Mouse (Mus musculus) lung, postnatal 0 days (tissue): ENCODE data around the gene Armc12. TPM values are rescaled to one million over a fixed set of nuclear protein-coding genes. Genes with fewer than 3 reads are reported as not detected.

ENCODE experiments used
- ATAC-seq: fragments of 200-750 bp; cut with Nextera tagmentation; 2 replicates; pipeline ENCODE4 v1.8.0; 2017; ENCODE audit warnings: moderate library complexity
- DNase-seq: peaks from one replicate; pipeline ENCODE4 v3.0.0-alpha.2; 2016; ENCODE audit warnings: low spot score
- H3K27ac ChIP-seq: fragments of 300-500 bp; sonication (generic); 2 replicates; pipeline ENCODE4 v1.5.1; 2014; ENCODE audit warnings: antibody characterized with exemption, mild to moderate bottlenecking, low read length, mixed read lengths
- H3K27me3 ChIP-seq: fragments of 300-500 bp; sonication (generic); replicated peaks from 2 replicates; pipeline ENCODE4 v1.6.1; 2014; ENCODE audit warnings: low read length, mixed read lengths; ENCODE audit not compliant: insufficient read depth
- H3K36me3 ChIP-seq: fragments of 300-500 bp; sonication (generic); 2 replicates; pipeline ENCODE4 v1.6.1; 2014; ENCODE audit warnings: low read length, mixed read lengths; ENCODE audit not compliant: insufficient read depth
- H3K4me1 ChIP-seq: fragments of 300-500 bp; sonication (generic); 2 replicates; pipeline ENCODE4 v1.6.1; 2014; ENCODE audit warnings: antibody characterized with exemption, low read depth, low read length, mixed read lengths; ENCODE audit not compliant: insufficient read depth
- H3K4me2 ChIP-seq: fragments of 300-500 bp; sonication (generic); replicated peaks from 2 replicates; pipeline ENCODE4 v1.6.1; 2014; ENCODE audit warnings: low read depth, mild to moderate bottlenecking, low read length, moderate library complexity, mixed read lengths
- H3K4me3 ChIP-seq: fragments of 300-500 bp; sonication (generic); 2 replicates; pipeline ENCODE4 v1.5.1; 2014; ENCODE audit warnings: low read depth, low read length
- H3K9ac ChIP-seq: fragments of 300-500 bp; sonication (generic); replicated peaks from 2 replicates; pipeline ENCODE4 v1.6.1; 2014; ENCODE audit warnings: low read depth, mild to moderate bottlenecking
- H3K9me3 ChIP-seq: fragments of 300-500 bp; sonication (generic); 2 replicates; pipeline ENCODE4 v1.6.1; 2016; ENCODE audit warnings: low read length, mixed read lengths
- CTCF ChIP-seq: IDR thresholded peaks from 2 replicates; pipeline ENCODE4 v1.5.1; 2016; ENCODE audit warnings: antibody characterized with exemption, mild to moderate bottlenecking
- EP300 ChIP-seq: IDR thresholded peaks from 2 replicates; pipeline ENCODE4 v1.6.1; 2016; ENCODE audit warnings: antibody characterized with exemption, mild to moderate bottlenecking, control low read depth
- WGBS: fragments of 180-500 bp; shearing (Covaris S2); extraction: QIAGEN DNeasy Blood & Tissue Kit; methylation state at CpG from one replicate; pipeline ENCODE4 v1.1.7; 2014; 5-methylcytosine and 5-hydroxymethylcytosine counted together
- polyA plus RNA-seq: library from polyadenylated mRNA; unstranded; fragments of >200 nt; fragmentation: Nextera tagmentation; extraction: Ambion mirVana; gene quantifications from 2 replicates; pipeline ENCODE4 v1.2.1, GENCODE M21; 2015

Armc12 gene
- polyA plus RNA-seq, 1 experiment from 2014 or later = not detected

DNA sequence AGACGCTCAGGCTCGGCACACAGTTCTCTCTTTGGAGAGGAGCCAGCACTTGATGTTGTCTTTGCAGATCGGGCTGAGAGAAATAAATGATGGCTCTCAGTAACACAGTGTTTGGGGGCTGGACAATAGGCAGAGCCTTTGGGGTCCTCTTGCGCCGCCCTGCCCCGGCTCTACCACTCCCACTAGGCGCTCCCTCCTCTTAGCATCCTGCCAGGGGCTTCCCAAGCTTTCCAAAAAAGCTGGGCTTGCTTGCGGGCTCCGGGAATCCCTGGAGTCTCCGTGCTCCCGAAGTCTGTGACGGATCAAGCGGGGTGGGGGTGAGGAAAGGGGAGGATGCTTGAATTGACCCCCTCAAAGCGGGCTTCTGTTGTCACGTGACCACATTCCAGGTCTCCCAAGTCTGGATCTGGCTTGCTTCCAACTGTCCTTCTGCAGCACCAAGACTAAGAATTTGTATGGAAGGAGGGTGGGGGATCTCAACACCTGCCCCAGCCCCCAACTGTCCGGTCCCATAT lies 13.1 kb upstream of the Armc12 start, which contains the start of gene Fkbp5:
Gene Fkbp5 (minus strand): TSS at position 87 of the 515 bp plus-strand sequence.
- H3K27me3 ChIP-seq = no peaks in the 10 kb centered on the region
- TF ChIP-seq CTCF = peak; percentile 7; the same call in 1 of the 2 replicates
- peak; percentile 36; the same call in 1 of the 2 replicates for TF ChIP-seq EP300
- H3K36me3 ChIP-seq = no peaks in the 10 kb centered on the region
- peak within 1 kb of the TSS; percentile 50 for H3K9ac ChIP-seq
- H3K27ac ChIP-seq = peak within 1 kb of the TSS; percentile 97
- DNase-seq = peak; percentile 98
- H3K4me2 ChIP-seq = peak within 1 kb of the TSS; percentile 73
- peaks cover 48% of the 10 kb centered on the region for H3K4me1 ChIP-seq
- peak within 1 kb of the TSS; percentile 34 for H3K4me3 ChIP-seq
- no peaks in the 10 kb centered on the region for H3K9me3 ChIP-seq
- peak; percentile 51 for ATAC-seq
- 2% methylated on average over 16 of the region's 16 CpGs for WGBS

DNA sequence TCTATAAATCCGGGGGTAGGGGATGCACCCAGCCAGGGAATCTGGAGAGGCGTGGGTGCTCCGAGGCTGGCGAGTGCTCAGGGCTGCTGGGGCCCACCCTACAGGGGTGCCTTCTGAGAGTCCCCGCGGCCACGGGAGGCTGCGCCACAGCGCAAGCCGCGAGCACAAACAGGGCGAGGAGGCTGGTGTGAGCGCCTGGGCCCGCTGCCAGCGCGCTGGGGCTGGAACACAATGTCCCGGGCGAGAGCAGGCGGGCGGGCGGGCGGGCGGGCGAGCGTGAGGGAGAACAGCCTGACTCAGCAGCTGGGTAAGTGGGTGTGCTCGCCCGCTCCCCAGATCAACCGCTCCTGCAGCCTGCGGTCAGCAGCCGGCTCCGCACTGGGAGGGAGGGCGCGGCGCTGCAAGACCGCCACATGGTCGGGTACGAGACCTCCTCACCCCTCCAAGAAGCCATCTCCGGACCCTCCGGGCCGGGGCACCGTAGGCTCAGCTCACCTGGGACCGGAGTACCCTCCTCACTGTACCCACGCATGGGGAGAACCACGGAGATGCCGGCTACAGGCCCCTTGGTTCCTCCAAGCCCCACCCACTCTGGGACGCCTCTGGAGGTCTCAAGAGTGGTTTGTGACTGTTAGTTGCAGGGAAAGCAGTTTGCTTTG lies 12.5 kb upstream of the Armc12 start:
- peak overlapping the region; percentile 73 for H3K4me2 ChIP-seq
- H3K9ac ChIP-seq = peak overlapping the region; percentile 50
- WGBS = 1% methylated on average over 39 of the region's 46 CpGs
- H3K27ac ChIP-seq = peak overlapping the region; percentile 97
- DNase-seq (peak; percentile 97), ATAC-seq (peak; percentile 79)
- H3K9me3 ChIP-seq = no peaks in the 10 kb centered on the region
- no peaks in the 10 kb centered on the region for H3K36me3 ChIP-seq
- H3K4me1 ChIP-seq = peaks cover 42% of the 10 kb centered on the region
- no peaks in the 10 kb centered on the region for H3K27me3 ChIP-seq
- peak; percentile 8; the same call in 1 of the 2 replicates for TF ChIP-seq CTCF
- TF ChIP-seq EP300 = no peak; the same call in 1 of the 2 replicates
- peak overlapping the region; percentile 34 for H3K4me3 ChIP-seq

DNA sequence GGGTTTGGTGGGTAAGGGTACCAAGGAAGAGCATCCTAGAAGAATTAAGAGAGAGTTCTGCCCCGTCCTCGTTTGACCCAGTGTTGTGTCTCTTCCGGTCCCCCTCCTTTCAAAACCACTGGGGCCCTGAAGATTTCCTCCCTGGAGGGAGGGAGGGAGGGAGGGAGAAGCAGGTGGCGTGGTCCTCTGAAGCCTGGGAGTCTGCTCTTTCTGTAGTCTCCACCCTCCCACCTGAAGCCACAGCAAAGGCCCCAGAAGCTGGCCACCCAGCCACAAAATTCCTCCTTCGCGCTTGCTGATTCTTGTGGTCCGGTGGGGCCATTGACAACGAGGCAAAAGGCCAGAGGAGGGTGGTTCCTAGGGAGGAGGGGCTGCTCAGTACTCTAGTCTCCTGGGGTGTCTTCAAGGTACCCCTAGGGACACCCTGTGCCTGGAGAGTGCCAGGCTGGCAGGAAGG lies 12.0 kb upstream of the Armc12 start:
- H3K4me2 ChIP-seq = peak overlapping the region; percentile 73
- no peaks in the 10 kb centered on the region for H3K36me3 ChIP-seq
- H3K27ac ChIP-seq = peak overlapping the region; percentile 97
- DNase-seq (peak; percentile 78), ATAC-seq (no peak)
- no peaks in the 10 kb centered on the region for H3K9me3 ChIP-seq
- peak overlapping the region; percentile 41 for H3K9ac ChIP-seq
- WGBS = 22% methylated on average over 8 of the region's 8 CpGs
- peaks cover 44% of the 10 kb centered on the region for H3K4me1 ChIP-seq
- no peaks in the 10 kb centered on the region for H3K27me3 ChIP-seq
- peak overlapping the region; percentile 34 for H3K4me3 ChIP-seq
- TF ChIP-seq CTCF = no peak
- TF ChIP-seq EP300 = peak; percentile 42

DNA sequence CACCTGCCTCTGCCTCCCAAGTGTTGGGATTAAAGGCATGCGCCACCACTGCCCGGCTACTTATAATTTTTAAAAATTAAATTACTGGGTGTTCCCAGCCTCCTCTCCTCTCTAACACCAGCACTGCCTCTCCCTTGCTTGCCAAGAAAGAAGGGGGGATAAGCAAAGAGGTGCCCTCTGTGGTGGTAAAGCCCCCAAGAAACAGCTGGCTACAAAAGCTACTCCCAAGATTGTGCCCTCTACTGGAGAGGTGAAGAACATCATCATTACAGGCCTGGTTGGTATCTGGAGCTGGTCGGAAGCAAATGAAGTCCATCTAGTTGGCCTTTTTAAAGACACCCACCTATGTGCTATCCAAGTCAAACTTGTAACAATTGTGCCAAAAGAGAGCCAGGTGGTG lies 10.8 kb upstream of the Armc12 start:
- no peak overlapping the region for H3K4me3 ChIP-seq
- H3K9ac ChIP-seq = no peak overlapping the region
- H3K9me3 ChIP-seq = no peaks in the 10 kb centered on the region
- H3K4me1 ChIP-seq = peaks cover 41% of the 10 kb centered on the region
- no peak overlapping the region for H3K27ac ChIP-seq
- TF ChIP-seq EP300 = no peak
- peak; percentile 65 for TF ChIP-seq CTCF
- H3K27me3 ChIP-seq = no peaks in the 10 kb centered on the region
- no peak overlapping the region for H3K4me2 ChIP-seq
- DNase-seq = no peak
- ATAC-seq = no peak
- H3K36me3 ChIP-seq = no peaks in the 10 kb centered on the region
- 86% methylated on average over 3 of the region's 3 CpGs for WGBS

DNA sequence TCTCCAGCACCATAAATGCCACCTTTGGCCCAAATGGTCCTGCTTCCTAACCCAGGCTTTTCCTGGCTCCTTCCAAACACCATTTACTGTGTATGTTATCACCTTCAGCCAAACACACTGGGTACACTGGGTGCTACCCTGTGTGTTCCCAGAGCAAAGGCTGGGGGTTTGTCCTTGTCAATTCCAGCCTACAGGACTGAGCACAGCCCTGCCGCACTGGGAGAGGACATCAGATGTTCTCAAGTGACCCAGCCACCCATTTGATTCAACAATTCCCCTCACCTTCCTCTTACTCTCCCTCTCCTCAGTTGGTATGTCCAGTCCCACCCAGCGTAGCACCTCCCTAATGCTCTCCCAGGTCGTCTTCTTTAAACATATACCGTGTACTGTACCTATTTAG lies 10.0 kb upstream of the Armc12 start:
- H3K4me1 ChIP-seq = peaks cover 37% of the 10 kb centered on the region
- no peak for TF ChIP-seq CTCF
- no peak for ATAC-seq
- no peak overlapping the region for H3K4me2 ChIP-seq
- H3K27me3 ChIP-seq = no peaks in the 10 kb centered on the region
- H3K36me3 ChIP-seq = no peaks in the 10 kb centered on the region
- H3K9me3 ChIP-seq = no peaks in the 10 kb centered on the region
- no peak for DNase-seq
- no peak overlapping the region for H3K27ac ChIP-seq
- no peak overlapping the region for H3K9ac ChIP-seq
- H3K4me3 ChIP-seq = no peak overlapping the region
- WGBS = 67% methylated on average over 4 of the region's 4 CpGs

DNA sequence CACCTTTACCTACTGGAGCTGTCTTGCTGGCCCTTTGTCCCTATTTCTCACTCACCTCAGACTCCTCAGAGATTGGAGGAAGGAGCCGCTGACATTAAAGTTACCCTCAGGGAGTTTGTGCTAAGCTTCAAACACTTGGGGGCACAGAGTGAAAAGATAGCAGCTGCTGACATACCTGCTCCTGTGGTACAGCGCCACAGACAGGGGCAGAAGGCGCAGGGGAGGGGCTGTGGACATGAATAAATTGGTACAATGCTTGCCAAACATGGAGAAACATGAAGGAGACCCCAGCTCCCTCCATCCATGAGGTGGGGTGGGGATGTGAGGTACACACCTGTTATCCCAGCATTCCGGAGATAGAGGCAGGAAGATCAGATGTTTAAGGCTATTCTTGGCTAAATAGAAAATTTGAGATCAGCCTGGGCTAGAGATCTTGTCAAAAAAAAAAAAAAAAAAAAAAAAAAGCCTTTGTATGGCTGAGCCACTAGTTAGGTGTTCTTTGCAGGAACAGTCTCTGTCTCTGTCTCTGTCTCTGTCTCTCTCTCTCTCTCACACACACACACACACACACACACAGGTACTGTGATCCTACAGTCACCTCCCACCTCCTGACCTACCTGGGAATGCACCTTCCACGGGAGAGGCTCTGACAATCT lies 9.4 kb upstream of the Armc12 start:
- ATAC-seq = no peak
- no peak overlapping the region for H3K4me2 ChIP-seq
- WGBS = 58% methylated on average over 5 of the region's 5 CpGs
- peak overlapping the region; percentile 99 for H3K27ac ChIP-seq
- H3K9ac ChIP-seq = 0 out of 2 replicates have a peak overlapping the region, but pooled peaks have one; percentile 12
- no peaks in the 10 kb centered on the region for H3K36me3 ChIP-seq
- H3K9me3 ChIP-seq = no peaks in the 10 kb centered on the region
- DNase-seq = no peak
- H3K4me1 ChIP-seq = peaks cover 34% of the 10 kb centered on the region
- H3K27me3 ChIP-seq = no peaks in the 10 kb centered on the region
- H3K4me3 ChIP-seq = no peak overlapping the region
- TF ChIP-seq CTCF (no peak), EP300 (no peak)
